Mouse (Mus musculus) erythroblast, embryonic 14.5 days (primary cell): Measurements from ENCODE around the gene Pknox2.

Experiments used
- GATA1 ChIP-seq: IDR thresholded peaks from 2 replicates; pipeline ENCODE4 v1.6.1; 2012; ENCODE audit warnings: low read length, inconsistent platforms, mixed read lengths
- TAL1 ChIP-seq: IDR thresholded peaks from 3 replicates; pipeline ENCODE4 v1.6.1; 2012; ENCODE audit warnings: low read length, inconsistent platforms, mixed read lengths

GRCm38 (mm10) chr9:37123384-37123783, 23.8 kb downstream of the Pknox2 start:
- TF ChIP-seq GATA1 = no peak
- TF ChIP-seq TAL1 = no peak
